Mouse (Mus musculus) liver, embryonic 13.5 days (tissue): ENCODE results near the gene Recql5. TPM values are rescaled to one million over a fixed set of nuclear protein-coding genes. Genes with fewer than 3 reads are reported as not detected.
"Not testable (repeated sequence)": the region's sequence is repeated elsewhere in the genome, so short reads cannot be mapped to it uniquely, and the experiment has no call there.

Experiments
- ATAC-seq: fragments of 200-750 bp; cut with Nextera tagmentation; 2 replicates; pipeline ENCODE4 v1.8.0; 2017; ENCODE audit warnings: low read depth, mild to moderate bottlenecking, moderate number of reproducible peaks, moderate library complexity
- DNase-seq: peaks from one replicate; pipeline ENCODE4 v3.0.0; 2022
- H3K27ac ChIP-seq: fragments of 300-500 bp; sonication (generic); 2 replicates; pipeline ENCODE4 v1.5.1; 2015; ENCODE audit warnings: moderate library complexity, mild to moderate bottlenecking, inconsistent platforms
- H3K27me3 ChIP-seq: fragments of 300-500 bp; sonication (generic); 2 replicates; pipeline ENCODE4 v1.6.1; 2015; ENCODE audit warnings: mild to moderate bottlenecking, inconsistent platforms
- H3K36me3 ChIP-seq: fragments of 300-500 bp; sonication (generic); 2 replicates; pipeline ENCODE4 v1.6.1; 2015; ENCODE audit warnings: mild to moderate bottlenecking, inconsistent platforms
- H3K4me1 ChIP-seq: fragments of 300-500 bp; sonication (generic); replicated peaks from 2 replicates; pipeline ENCODE4 v1.6.1; 2015; ENCODE audit warnings: inconsistent platforms
- H3K4me2 ChIP-seq: fragments of 300-500 bp; sonication (generic); 2 replicates; pipeline ENCODE4 v1.6.1; 2015; ENCODE audit warnings: inconsistent platforms, mild to moderate bottlenecking, moderate library complexity
- H3K4me3 ChIP-seq: fragments of 300-500 bp; sonication (generic); replicated peaks from 2 replicates; pipeline ENCODE4 v1.5.1; 2015; ENCODE audit warnings: mild to moderate bottlenecking, inconsistent platforms
- H3K9ac ChIP-seq: fragments of 300-500 bp; sonication (generic); 2 replicates; pipeline ENCODE4 v1.6.1; 2015; ENCODE audit warnings: mild to moderate bottlenecking, inconsistent platforms
- H3K9me3 ChIP-seq: fragments of 300-500 bp; sonication (generic); replicated peaks from 2 replicates; pipeline ENCODE4 v1.6.1; 2016; ENCODE audit warnings: inconsistent platforms
- WGBS: fragments of 180-500 bp; shearing (Covaris S2); methylation state at CpG from one replicate; pipeline ENCODE4 v1.1.7; 2015; ENCODE audit not compliant: insufficient replicate concordance; 5-methylcytosine and 5-hydroxymethylcytosine counted together
- polyA plus RNA-seq: library from polyadenylated mRNA; unstranded; fragments of >200 nt; fragmentation: Nextera tagmentation; extraction: Ambion mirVana; gene quantifications from 2 replicates; pipeline ENCODE4 v1.2.1, GENCODE M21; 2015

The Recql5 gene
- polyA plus RNA-seq, 1 experiment from 2014 or later, result 9.9 TPM

DNA sequence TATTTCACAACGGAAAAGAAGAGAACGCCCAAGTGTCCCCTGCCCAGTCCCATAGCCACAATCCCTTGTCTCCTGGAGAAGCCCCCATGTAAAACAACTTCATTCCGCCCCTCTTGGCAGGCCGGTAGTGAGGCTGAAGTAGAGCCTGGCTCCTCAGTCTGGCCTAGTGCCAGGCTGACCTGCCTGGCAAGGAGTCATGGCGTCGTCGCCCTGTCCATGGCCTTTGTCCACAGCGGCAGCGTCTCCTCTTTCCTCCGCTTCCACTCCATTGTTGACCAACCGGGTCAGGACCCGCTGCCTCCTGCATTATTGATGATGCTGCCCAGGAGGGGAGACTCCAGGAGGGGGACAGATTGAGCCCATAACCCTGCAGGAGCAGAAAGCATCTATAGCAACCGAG lies 75.3 kb downstream of the Recql5 start:
- no peak for ATAC-seq
- DNase-seq, result no peak
- peak overlapping the region; percentile 50; the same call in 1 of the 2 replicates for H3K4me3 ChIP-seq
- no peak overlapping the region for H3K4me2 ChIP-seq
- WGBS, result 58% methylated on average over 13 of the region's 13 CpGs
- no peak overlapping the region for H3K9ac ChIP-seq
- peaks cover 72% of the 10 kb centered on the region for H3K27me3 ChIP-seq
- H3K36me3 ChIP-seq, result peaks cover 26% of the 10 kb centered on the region
- no peaks in the 10 kb centered on the region for H3K9me3 ChIP-seq
- peaks cover 22% of the 10 kb centered on the region for H3K4me1 ChIP-seq
- H3K27ac ChIP-seq, result no peak overlapping the region

DNA sequence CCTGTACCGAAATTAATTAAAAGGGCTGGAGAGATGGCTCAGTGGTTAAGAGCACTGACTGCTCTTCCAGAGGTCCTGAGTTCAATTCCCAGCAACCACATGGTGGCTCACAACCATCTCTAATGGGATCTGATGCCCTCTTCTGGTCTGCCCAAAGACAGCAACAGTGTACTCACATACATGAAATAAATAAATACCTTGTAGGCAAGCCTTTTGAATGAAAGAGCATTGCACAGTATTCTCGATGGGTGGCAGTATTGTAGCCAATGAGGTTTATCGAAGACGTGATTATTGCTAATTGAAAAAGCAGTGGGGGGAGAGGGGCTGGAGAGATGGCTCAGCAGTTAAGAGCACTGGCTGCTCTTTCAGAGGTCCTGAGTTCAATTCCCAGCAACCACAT lies 76.1 kb downstream of the Recql5 start:
- not testable (repeated sequence) for H3K27ac ChIP-seq, H3K4me2 ChIP-seq, H3K9ac ChIP-seq, H3K9me3 ChIP-seq, H3K4me3 ChIP-seq, DNase-seq, ATAC-seq
- Histone ChIP-seq H3K4me1 (peaks cover 22% of the 10 kb centered on the region), H3K27me3 (peaks cover 66% of the 10 kb centered on the region), H3K36me3 (peaks cover 34% of the 10 kb centered on the region)
- 78% methylated on average over 4 of the region's 4 CpGs for WGBS

DNA sequence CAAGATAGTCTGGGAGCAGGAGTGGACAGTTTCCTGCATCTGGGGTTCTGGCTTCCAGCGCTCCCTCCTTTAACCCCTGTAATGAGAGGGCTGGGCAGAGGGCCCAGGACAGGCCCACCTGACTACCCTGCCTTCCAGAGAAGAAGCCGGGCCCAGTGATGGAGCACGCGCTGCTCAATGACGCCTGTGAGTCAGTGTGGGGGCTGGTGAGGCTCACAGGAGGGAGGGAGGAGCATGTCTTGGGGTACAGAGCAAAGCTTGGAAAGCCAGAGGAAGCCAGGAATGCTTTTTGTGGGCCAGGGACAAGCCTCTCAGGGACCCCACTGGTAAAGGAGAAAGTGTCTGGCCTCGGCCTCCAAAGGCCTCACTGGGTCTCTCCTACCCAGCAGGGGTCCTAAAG lies 78.6 kb downstream of the Recql5 start:
- Histone ChIP-seq H3K4me2 (no peak overlapping the region), H3K36me3 (peaks cover 59% of the 10 kb centered on the region), H3K4me1 (peaks cover 17% of the 10 kb centered on the region), H3K9me3 (no peaks in the 10 kb centered on the region), H3K4me3 (no peak overlapping the region), H3K27ac (no peak overlapping the region), H3K9ac (no peak overlapping the region), H3K27me3 (peaks cover 42% of the 10 kb centered on the region)
- DNase-seq, result no peak
- WGBS, result 87% methylated on average over 6 of the region's 6 CpGs
- ATAC-seq, result no peak

DNA sequence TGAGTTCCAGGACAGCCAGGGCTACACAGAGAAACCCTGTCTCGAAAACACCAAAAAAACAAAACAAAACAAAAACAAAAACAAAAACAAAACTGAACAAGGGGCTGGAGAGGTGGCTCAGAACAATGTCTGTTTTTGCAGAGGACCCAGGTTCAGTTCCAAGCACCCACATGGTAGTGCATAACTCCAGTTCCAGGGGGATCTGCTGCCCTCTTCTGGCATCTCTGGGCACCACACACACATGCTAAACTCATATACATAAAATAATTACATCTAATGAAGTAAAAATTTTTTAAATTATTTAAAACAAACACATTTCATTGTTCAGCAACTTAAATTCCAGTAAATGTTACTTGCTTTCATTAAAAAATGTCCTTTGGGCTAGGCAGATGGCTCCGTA lies 87.5 kb downstream of the Recql5 start:
- Histone ChIP-seq H3K4me2 (no peak overlapping the region), H3K36me3 (peaks cover 68% of the 10 kb centered on the region), H3K27me3 (no peaks in the 10 kb centered on the region), H3K4me1 (peaks cover 36% of the 10 kb centered on the region), H3K4me3 (no peak overlapping the region), H3K9ac (no peak overlapping the region), H3K9me3 (0 out of 2 replicates have a peak, but pooled peaks cover 5% of the 10 kb centered on the region), H3K27ac (no peak overlapping the region)
- ATAC-seq, result no peak
- DNase-seq, result no peak
- WGBS, result 81% methylated on average over 2 of the region's 2 CpGs

DNA sequence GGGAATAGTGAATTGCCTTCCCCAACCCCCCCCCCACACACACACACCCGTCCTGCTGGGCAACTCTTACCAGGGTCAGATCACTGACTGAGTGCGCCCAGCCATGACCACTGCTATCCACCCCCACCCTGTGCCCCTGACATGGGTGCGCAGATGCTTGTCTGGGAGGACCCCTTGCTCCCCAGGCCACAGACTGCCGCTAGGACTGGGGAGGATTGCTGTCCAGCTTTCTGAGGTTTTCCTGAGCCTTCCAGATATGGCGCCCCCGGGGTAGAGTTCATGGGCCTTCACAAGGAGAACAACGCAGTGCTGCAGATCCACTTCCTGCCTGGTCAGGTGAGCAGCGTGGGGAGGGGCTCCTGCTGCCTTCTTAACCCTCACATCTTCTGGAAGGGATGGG lies 89.0 kb downstream of the Recql5 start:
- H3K9me3 ChIP-seq, result 0 out of 2 replicates have a peak, but pooled peaks cover 5% of the 10 kb centered on the region
- peaks cover 52% of the 10 kb centered on the region for H3K36me3 ChIP-seq
- H3K4me2 ChIP-seq, result no peak overlapping the region
- 76% methylated on average over 8 of the region's 8 CpGs for WGBS
- no peak overlapping the region for H3K4me3 ChIP-seq
- no peaks in the 10 kb centered on the region for H3K27me3 ChIP-seq
- ATAC-seq (no peak), DNase-seq (no peak)
- H3K9ac ChIP-seq, result no peak overlapping the region
- H3K27ac ChIP-seq, result no peak overlapping the region
- H3K4me1 ChIP-seq, result peaks cover 48% of the 10 kb centered on the region

DNA sequence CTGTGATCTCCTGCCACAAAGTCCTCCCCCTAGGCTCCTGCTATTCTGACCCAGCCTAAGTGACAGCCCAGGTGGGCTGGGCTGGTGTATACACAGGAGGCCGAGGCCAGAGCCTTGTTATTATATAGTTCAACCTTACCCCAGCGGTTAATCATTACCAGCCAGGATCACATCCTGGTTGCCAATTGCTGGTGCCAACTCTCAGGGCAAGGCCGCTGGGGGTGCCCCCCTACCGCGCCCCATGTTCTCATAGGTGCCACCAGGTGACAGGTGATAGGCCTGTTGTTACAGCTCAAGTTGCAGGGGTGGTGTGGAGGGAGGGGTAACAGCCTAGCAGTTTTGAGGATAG lies 89.4 kb downstream of the Recql5 start:
- no peak overlapping the region for H3K27ac ChIP-seq
- no peak overlapping the region for H3K4me2 ChIP-seq
- ATAC-seq, result no peak
- peaks cover 48% of the 10 kb centered on the region for H3K36me3 ChIP-seq
- no peak for DNase-seq
- no peak overlapping the region for H3K9ac ChIP-seq
- no peak overlapping the region for H3K4me3 ChIP-seq
- H3K4me1 ChIP-seq, result peaks cover 52% of the 10 kb centered on the region
- 0 out of 2 replicates have a peak, but pooled peaks cover 5% of the 10 kb centered on the region for H3K9me3 ChIP-seq
- WGBS, result 83% methylated on average over 5 of the region's 5 CpGs
- H3K27me3 ChIP-seq, result no peaks in the 10 kb centered on the region

DNA sequence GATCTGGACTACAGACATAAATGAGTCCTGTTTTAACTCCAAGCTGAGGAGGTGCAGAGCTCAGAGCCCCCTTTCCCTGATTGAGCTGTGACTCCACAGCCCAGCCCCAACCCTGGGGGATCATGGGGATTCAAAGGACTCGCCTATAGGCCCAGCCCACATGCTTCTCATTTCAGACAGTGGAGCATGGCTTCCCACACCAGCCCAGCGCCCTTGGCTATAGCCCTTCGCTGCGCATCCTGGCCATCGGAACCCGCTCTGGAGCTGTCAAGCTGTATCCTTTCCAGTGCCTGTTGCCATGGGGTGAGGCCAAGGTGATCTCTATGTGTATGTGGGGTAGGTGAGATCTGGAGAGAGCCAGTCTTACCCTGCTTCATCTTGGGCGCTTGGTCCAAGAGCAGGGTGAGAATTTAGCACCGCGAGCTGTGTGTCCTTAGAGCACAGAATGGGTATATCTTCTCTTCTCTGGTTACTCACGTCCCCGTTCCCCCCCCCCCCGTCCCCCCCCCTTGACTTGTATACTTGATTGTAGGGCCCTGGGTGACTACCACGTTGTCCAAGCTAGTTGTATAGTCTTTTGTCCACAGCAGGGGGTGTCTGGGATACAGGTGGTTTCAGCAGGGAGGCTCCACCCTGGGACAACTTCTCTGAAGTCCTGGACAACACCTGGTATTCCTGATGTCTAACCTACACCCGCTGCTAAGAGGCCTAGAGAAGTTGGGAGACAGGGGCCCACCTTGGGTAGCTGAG lies 90.0 kb downstream of the Recql5 start:
- Histone ChIP-seq H3K4me3 (no peak overlapping the region), H3K9me3 (0 out of 2 replicates have a peak, but pooled peaks cover 5% of the 10 kb centered on the region), H3K9ac (peak overlapping the region; percentile 53; the same call in 1 of the 2 replicates), H3K27me3 (no peaks in the 10 kb centered on the region), H3K4me2 (peak overlapping the region; percentile 62; the same call in 1 of the 2 replicates), H3K36me3 (peaks cover 43% of the 10 kb centered on the region), H3K4me1 (peaks cover 58% of the 10 kb centered on the region), H3K27ac (peak overlapping the region; percentile 89)
- DNase-seq (no peak), ATAC-seq (no peak)
- WGBS, result 79% methylated on average over 11 of the region's 14 CpGs

Other genes starting within 250 kb of the Recql5 start
- 56.7 and 63.5 TPM in 2 replicates for gene Grb2, start 224.9 kb downstream of the Recql5 start, polyA plus RNA-seq
- 8.2 and 10.9 TPM in 2 replicates for gene Tmem94, start 168.0 kb downstream of the Recql5 start, polyA plus RNA-seq
- gene Caskin2, start 119.8 kb downstream of the Recql5 start, polyA plus RNA-seq, result 5.7 and 6.0 TPM in 2 replicates
- 19.3 and 20.1 TPM in 2 replicates for gene Tsen54, start 118.8 kb downstream of the Recql5 start, polyA plus RNA-seq
- gene Llgl2, start 109.4 kb downstream of the Recql5 start, polyA plus RNA-seq, result 9.8 and 10.2 TPM in 2 replicates
- 0.36 and 0.46 TPM in 2 replicates for gene Myo15b, start 75.1 kb downstream of the Recql5 start, polyA plus RNA-seq
- 39.0 and 42.3 TPM in 2 replicates for gene Smim5, start 33.5 kb downstream of the Recql5 start, polyA plus RNA-seq
- 3.0 and 3.2 TPM in 2 replicates for gene Smim6, start 21.5 kb downstream of the Recql5 start, polyA plus RNA-seq
- gene Sap30bp, start 195 bp downstream of the Recql5 start, polyA plus RNA-seq, result 23.4 and 35.2 TPM in 2 replicates
- gene Itgb4, start 41.2 kb upstream of the Recql5 start, polyA plus RNA-seq, result 0.23 and 0.25 TPM in 2 replicates
- 164 and 165 TPM in 2 replicates for gene Galk1, start 79.2 kb upstream of the Recql5 start, polyA plus RNA-seq
- gene H3f3b, start 94.5 kb upstream of the Recql5 start, polyA plus RNA-seq, result 785 and 880 TPM in 2 replicates
- gene Unk, start 96.8 kb upstream of the Recql5 start, polyA plus RNA-seq, result 9.8 and 10.7 TPM in 2 replicates
- 31.6 and 32.7 TPM in 2 replicates for gene Unc13d, start 144.5 kb upstream of the Recql5 start, polyA plus RNA-seq
- 58.9 and 81.2 TPM in 2 replicates for gene Wbp2, start 153.5 kb upstream of the Recql5 start, polyA plus RNA-seq
- gene Trim47, start 193.7 kb upstream of the Recql5 start, polyA plus RNA-seq, result 3.7 and 4.0 TPM in 2 replicates
- gene Trim65, start 197.7 kb upstream of the Recql5 start, polyA plus RNA-seq, result 1.1 and 1.4 TPM in 2 replicates
- gene Mrpl38, start 205.4 kb upstream of the Recql5 start, polyA plus RNA-seq, result 66.6 and 70.9 TPM in 2 replicates
- 7.0 and 9.0 TPM in 2 replicates for gene Fbf1, start 234.7 kb upstream of the Recql5 start, polyA plus RNA-seq